Mouse (Mus musculus) intestine, embryonic 15.5 days (tissue): ENCODE data around the gene Fam53a. TPM values are rescaled to one million over a fixed set of nuclear protein-coding genes. Genes with fewer than 3 reads are reported as not detected.
A peak's percentile ranks its signal among the peaks of the same experiment; 100 is the strongest.

ENCODE experiments used
- ATAC-seq: fragments of 200-750 bp; cut with Nextera tagmentation; 2 replicates; pipeline ENCODE4 v1.8.0; 2017; ENCODE audit warnings: moderate TSS enrichment, moderate library complexity
- H3K27ac ChIP-seq: fragments of 300-500 bp; sonication (generic); 2 replicates; pipeline ENCODE4 v1.5.1; 2015; ENCODE audit warnings: mild to moderate bottlenecking, inconsistent platforms
- H3K27me3 ChIP-seq: fragments of 300-500 bp; sonication (generic); replicated peaks from 2 replicates; pipeline ENCODE4 v1.6.1; 2015; ENCODE audit warnings: inconsistent platforms
- H3K36me3 ChIP-seq: fragments of 300-500 bp; sonication (generic); 2 replicates; pipeline ENCODE4 v1.6.1; 2015; ENCODE audit warnings: inconsistent platforms
- H3K4me1 ChIP-seq: fragments of 300-500 bp; sonication (generic); replicated peaks from 2 replicates; pipeline ENCODE4 v1.6.1; 2015; ENCODE audit warnings: inconsistent platforms
- H3K4me2 ChIP-seq: fragments of 300-500 bp; sonication (generic); replicated peaks from 2 replicates; pipeline ENCODE4 v1.6.1; 2015; ENCODE audit warnings: mild to moderate bottlenecking, inconsistent platforms
- H3K4me3 ChIP-seq: fragments of 300-500 bp; sonication (generic); replicated peaks from 2 replicates; pipeline ENCODE4 v1.5.1; 2015; ENCODE audit warnings: inconsistent platforms
- H3K9ac ChIP-seq: fragments of 300-500 bp; sonication (generic); 2 replicates; pipeline ENCODE4 v1.6.1; 2015; ENCODE audit warnings: inconsistent platforms
- H3K9me3 ChIP-seq: fragments of 300-500 bp; sonication (generic); 2 replicates; pipeline ENCODE4 v1.6.1; 2016; ENCODE audit warnings: inconsistent platforms
- WGBS: fragments of 180-500 bp; shearing (Covaris S2); methylation state at CpG from one replicate; pipeline ENCODE4 v1.1.7; 2015; 5-methylcytosine and 5-hydroxymethylcytosine counted together
- polyA plus RNA-seq: library from polyadenylated mRNA; unstranded; fragments of >200 nt; fragmentation: Nextera tagmentation; extraction: Ambion mirVana; gene quantifications from 2 replicates; pipeline ENCODE4 v1.2.1, GENCODE M21; 2015

Gene Fam53a
- polyA plus RNA-seq, 1 experiment from 2014 or later, result 52.7 TPM

DNA sequence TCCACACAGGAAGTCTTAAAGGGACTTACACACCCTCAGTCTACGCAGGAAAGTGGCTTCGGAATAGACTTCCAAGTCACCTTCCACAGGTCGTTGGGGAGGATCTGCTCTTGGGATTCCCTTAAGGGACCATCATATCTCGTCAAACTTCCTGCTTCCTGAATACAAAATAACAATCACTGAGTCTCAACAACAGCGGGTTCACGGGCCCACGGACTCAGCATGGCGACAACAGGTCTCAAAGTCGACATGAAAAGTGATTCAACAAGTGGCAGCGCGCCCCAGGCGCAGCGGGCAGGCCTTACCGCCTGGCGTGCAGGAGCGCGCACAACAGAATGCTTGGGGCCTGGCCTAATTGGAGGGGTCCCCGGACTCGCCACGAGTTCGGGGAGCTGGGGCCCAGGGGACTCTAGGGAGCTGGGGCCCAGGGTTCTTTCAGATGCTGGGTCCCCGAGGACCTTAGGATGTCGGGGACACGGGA is 575 bp downstream of the Fam53a start:
- ATAC-seq, result no peak
- H3K4me1 ChIP-seq, result peaks cover 12% of the 10 kb centered on the region
- no peaks in the 10 kb centered on the region for H3K9me3 ChIP-seq
- no peaks in the 10 kb centered on the region for H3K36me3 ChIP-seq
- no peaks in the 10 kb centered on the region for H3K27me3 ChIP-seq
- H3K4me2 ChIP-seq, result peak overlapping the region; percentile 80
- H3K9ac ChIP-seq, result peak overlapping the region; percentile 87
- H3K27ac ChIP-seq, result peak overlapping the region; percentile 93
- under 1% methylated on average over 24 of the region's 24 CpGs for WGBS
- H3K4me3 ChIP-seq, result peak overlapping the region; percentile 85

DNA sequence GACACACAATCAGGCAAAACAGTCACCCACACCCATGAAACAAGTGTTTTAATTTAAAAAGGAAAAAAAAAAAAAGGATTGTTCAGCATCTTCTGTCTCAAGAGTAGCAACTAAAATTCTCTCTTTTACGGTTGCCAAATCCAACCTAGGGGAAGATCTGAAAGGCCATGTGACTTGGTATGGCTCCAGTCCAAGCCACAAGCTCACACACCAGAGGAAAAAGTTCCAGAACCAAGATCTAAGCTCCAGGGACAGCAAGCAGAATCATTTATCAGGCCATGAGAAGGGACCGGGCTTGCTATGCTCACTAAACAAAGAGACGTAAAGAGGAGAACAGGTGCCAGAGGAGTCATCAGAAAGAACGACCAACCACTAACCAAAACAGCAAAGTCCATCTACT is 1.5 kb downstream of the Fam53a start:
- Histone ChIP-seq H3K27ac (no peak overlapping the region), H3K9ac (no peak overlapping the region), H3K9me3 (no peaks in the 10 kb centered on the region), H3K36me3 (no peaks in the 10 kb centered on the region), H3K4me1 (peaks cover 12% of the 10 kb centered on the region), H3K27me3 (no peaks in the 10 kb centered on the region), H3K4me3 (peak overlapping the region; percentile 85; the same call in 1 of the 2 replicates), H3K4me2 (peak overlapping the region; percentile 80)
- no peak for ATAC-seq
- 29% methylated on average over 4 of the region's 4 CpGs for WGBS

DNA sequence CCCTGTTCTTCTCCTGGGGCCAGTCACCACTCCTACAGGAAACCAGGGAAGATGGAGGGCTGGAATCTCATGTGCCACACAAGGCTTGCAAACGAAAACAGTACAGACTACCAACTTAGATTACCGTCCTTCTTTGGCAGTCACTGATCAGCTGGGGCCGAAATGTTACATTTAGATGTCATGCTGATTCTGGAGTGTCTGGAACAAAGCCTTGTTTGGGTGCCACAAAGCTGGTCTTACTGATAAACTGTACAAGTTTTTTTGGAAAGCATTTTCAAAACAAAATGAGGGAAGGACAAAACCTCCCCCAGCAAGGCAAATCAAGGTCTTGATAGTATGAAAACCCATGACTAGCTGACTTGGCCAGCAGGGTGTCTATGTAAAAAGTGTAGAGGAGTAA is 5.7 kb downstream of the Fam53a start:
- Histone ChIP-seq H3K9me3 (no peaks in the 10 kb centered on the region), H3K27ac (no peak overlapping the region), H3K9ac (no peak overlapping the region), H3K4me2 (no peak overlapping the region), H3K36me3 (no peaks in the 10 kb centered on the region), H3K27me3 (no peaks in the 10 kb centered on the region), H3K4me3 (no peak overlapping the region), H3K4me1 (peaks cover 5% of the 10 kb centered on the region)
- WGBS, result 77% methylated on average over 3 of the region's 3 CpGs
- ATAC-seq, result no peak

DNA sequence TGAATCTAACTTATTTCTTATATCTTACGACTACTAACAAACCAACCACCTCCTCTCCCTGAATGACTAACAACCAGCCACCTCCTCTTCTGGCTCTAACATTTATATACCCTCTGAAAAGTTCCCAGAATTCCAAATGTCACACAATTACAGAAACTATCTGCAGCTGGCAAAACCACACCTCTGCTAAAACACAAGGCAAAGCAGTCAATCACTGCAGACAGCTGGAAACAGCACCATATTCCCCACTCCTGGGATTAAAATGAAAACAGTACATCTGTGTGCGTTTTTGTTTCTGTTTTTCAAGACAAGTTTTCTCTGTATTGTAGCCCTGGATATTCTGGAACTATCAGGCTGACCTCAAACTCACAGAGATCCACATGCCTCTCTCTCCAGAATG is 6.8 kb downstream of the Fam53a start:
- no peaks in the 10 kb centered on the region for H3K36me3 ChIP-seq
- no peak for ATAC-seq
- H3K9ac ChIP-seq, result no peak overlapping the region
- 90% methylated on average over 2 of the region's 2 CpGs for WGBS
- no peaks in the 10 kb centered on the region for H3K27me3 ChIP-seq
- 0 out of 2 replicates have a peak, but pooled peaks cover under 1% of the 10 kb centered on the region for H3K4me1 ChIP-seq
- H3K4me2 ChIP-seq, result no peak overlapping the region
- H3K4me3 ChIP-seq, result no peak overlapping the region
- no peaks in the 10 kb centered on the region for H3K9me3 ChIP-seq
- H3K27ac ChIP-seq, result no peak overlapping the region

DNA sequence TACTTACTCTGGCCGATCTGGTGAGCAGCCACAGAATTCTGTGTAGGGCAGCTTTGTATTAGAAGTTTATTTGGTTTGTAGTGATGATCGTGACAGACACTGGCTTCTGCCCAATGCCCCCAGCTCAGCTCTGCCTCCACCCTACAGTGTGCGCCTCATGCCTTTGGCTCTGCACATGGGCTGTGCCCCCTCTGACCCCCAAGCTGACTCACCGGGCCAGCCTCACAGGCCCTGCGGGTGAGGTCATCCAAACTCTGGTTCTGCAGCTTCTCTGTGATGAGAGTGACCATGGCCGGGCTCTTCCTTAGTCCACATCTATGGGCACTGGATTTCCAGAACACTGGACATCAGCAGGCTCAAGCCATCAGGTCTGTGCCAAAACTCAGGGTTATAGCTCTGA is 15.0 kb downstream of the Fam53a start:
- WGBS, result 89% methylated on average over 6 of the region's 6 CpGs
- Histone ChIP-seq H3K4me3 (no peak overlapping the region), H3K36me3 (peaks cover 17% of the 10 kb centered on the region), H3K27ac (no peak overlapping the region), H3K4me2 (no peak overlapping the region), H3K9ac (no peak overlapping the region), H3K4me1 (no peaks in the 10 kb centered on the region), H3K27me3 (no peaks in the 10 kb centered on the region), H3K9me3 (no peaks in the 10 kb centered on the region)
- no peak for ATAC-seq

DNA sequence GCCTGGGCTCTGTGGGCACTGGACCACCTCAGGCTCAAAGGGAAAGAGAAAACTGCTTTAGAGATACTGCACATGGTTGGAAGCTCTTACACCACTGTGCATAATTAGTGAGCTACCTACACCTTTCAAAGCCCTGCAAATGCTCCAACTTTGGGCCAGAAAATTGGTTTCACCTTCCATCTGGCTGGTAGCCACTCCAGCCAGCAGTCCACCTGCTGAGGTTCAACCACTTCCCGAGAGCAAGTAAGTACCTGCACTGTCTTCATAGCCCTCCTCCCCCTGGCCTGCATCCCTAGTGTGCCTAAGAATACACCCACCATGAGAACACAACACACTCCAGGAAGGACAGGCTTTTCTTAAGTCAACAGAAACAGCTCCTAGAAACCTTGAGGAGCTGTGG is 17.6 kb downstream of the Fam53a start:
- H3K4me3 ChIP-seq, result no peak overlapping the region
- H3K36me3 ChIP-seq, result peaks cover 31% of the 10 kb centered on the region
- no peak overlapping the region for H3K27ac ChIP-seq
- H3K4me2 ChIP-seq, result no peak overlapping the region
- no peaks in the 10 kb centered on the region for H3K9me3 ChIP-seq
- no peaks in the 10 kb centered on the region for H3K4me1 ChIP-seq
- H3K27me3 ChIP-seq, result no peaks in the 10 kb centered on the region
- no peak for ATAC-seq
- 84% methylated on average over 1 of the region's 1 CpGs for WGBS
- H3K9ac ChIP-seq, result no peak overlapping the region

DNA sequence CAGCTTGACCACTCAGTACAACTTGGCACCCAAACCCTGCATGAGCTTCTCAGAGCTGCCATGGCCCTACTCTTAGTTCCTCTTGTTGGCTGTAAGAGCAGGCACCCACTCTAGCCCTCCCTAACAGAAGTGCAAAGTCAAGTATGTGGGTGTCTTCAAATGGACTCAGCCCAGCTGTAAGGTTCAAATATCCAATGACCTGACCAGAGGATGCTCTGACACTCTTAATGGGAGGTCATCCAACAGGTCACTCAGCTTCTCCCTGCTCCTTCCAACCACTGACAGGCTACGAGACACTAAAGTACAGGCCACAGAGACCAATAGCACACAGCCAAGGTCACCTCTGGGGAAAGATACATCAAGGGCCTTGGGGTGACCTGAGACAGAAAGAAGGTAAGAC is 20.2 kb downstream of the Fam53a start:
- 93% methylated on average over 1 of the region's 1 CpGs for WGBS
- no peaks in the 10 kb centered on the region for H3K27me3 ChIP-seq
- no peaks in the 10 kb centered on the region for H3K4me1 ChIP-seq
- H3K9ac ChIP-seq, result no peak overlapping the region
- no peak for ATAC-seq
- no peak overlapping the region for H3K27ac ChIP-seq
- H3K36me3 ChIP-seq, result peaks cover 27% of the 10 kb centered on the region
- no peak overlapping the region for H3K4me2 ChIP-seq
- H3K9me3 ChIP-seq, result no peaks in the 10 kb centered on the region
- no peak overlapping the region for H3K4me3 ChIP-seq

DNA sequence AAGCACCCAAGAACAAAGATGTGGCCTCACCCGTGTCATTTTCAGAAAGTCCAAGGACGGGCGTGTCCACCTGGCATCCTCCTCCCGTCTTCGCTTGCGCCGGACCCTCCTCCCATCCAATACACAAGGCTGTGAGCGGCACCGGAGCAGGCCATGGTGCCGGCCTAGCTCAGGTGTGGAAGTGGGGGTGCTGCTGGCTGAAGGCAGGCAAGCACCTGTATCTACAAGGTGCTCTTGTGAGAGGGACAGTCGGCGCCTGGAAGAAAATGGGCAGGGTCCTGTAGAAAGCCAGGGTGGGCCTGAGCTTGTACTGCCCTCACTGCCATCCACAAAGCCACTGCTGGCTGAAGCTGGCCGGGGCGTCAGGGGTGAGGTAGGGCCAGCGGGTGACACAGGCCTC is 22.0 kb downstream of the Fam53a start:
- no peak overlapping the region for H3K4me2 ChIP-seq
- no peaks in the 10 kb centered on the region for H3K27me3 ChIP-seq
- H3K9ac ChIP-seq, result no peak overlapping the region
- H3K36me3 ChIP-seq, result peaks cover 23% of the 10 kb centered on the region
- no peak overlapping the region for H3K27ac ChIP-seq
- no peaks in the 10 kb centered on the region for H3K4me1 ChIP-seq
- H3K9me3 ChIP-seq, result no peaks in the 10 kb centered on the region
- no peak overlapping the region for H3K4me3 ChIP-seq
- ATAC-seq, result no peak
- 94% methylated on average over 15 of the region's 15 CpGs for WGBS

DNA sequence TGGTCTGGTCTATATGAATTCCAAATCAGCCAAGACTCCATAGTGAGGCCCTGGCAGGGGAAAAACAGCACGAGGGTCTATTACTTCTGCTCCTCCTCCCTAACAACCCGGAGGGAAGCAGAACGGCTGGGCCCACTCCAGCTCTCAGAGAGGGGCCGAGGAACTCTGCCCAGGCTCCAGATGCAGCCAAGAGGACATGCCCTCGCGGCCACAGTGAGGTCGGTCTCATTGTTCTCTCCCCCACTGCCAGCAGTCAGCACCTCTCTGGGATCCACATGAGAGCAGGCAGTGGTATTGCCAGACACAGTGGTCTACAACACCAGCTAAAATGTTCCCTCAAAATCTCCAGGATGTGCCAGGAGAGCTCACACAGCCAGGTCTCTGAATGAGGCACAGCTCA is 22.8 kb downstream of the Fam53a start:
- no peak overlapping the region for H3K4me3 ChIP-seq
- no peaks in the 10 kb centered on the region for H3K27me3 ChIP-seq
- no peak overlapping the region for H3K9ac ChIP-seq
- peaks cover 18% of the 10 kb centered on the region for H3K36me3 ChIP-seq
- no peak overlapping the region for H3K4me2 ChIP-seq
- WGBS, result 82% methylated on average over 7 of the region's 7 CpGs
- no peaks in the 10 kb centered on the region for H3K9me3 ChIP-seq
- H3K4me1 ChIP-seq, result no peaks in the 10 kb centered on the region
- no peak overlapping the region for H3K27ac ChIP-seq
- no peak for ATAC-seq

DNA sequence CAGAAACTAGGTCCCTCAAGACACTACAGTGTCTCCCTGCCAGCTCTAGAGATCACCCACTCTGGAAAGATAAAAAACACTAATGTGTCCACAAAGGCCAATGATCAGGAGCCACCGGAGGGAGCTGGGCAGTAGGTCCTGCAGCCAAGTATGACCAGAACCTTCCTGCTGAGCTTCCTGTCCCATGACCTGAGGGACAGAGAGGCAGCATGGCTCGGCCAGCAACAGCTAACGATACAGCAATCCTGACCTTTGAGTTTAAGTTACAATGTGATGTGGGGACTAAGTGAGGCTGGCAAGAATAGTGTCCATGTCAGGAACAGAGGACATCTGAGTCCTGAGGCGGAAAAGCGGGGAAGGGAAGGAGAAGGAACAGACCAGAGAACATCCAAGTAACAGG is 24.1 kb downstream of the Fam53a start:
- Histone ChIP-seq H3K9ac (no peak overlapping the region), H3K4me1 (no peaks in the 10 kb centered on the region), H3K27ac (no peak overlapping the region), H3K9me3 (no peaks in the 10 kb centered on the region), H3K36me3 (peaks cover 18% of the 10 kb centered on the region), H3K27me3 (no peaks in the 10 kb centered on the region), H3K4me3 (no peak overlapping the region), H3K4me2 (no peak overlapping the region)
- 80% methylated on average over 5 of the region's 5 CpGs for WGBS
- ATAC-seq, result no peak

DNA sequence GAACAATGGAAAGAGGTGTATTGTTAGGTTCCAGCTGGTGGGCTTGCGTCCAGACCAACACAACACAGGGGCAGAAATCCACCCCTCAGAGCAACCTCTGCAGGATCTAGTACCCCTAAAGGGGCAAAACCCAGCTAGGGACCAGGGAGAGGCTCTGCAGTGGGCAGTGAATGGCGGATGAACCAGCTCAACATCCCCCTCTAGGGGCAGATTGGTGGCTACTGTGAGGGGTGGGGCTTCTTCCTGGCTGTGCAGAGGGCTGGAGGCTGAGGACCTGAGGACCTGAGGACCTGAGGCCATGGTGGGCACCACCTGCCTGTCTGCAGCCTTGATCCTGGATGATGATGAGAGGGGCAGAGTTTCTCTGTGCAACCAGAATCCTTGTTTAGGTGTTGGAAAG is 35.8 kb downstream of the Fam53a start:
- Histone ChIP-seq H3K9ac (no peak overlapping the region), H3K4me2 (no peak overlapping the region), H3K27me3 (no peaks in the 10 kb centered on the region), H3K36me3 (no peaks in the 10 kb centered on the region), H3K4me3 (no peak overlapping the region), H3K4me1 (no peaks in the 10 kb centered on the region), H3K27ac (no peak overlapping the region), H3K9me3 (no peaks in the 10 kb centered on the region)
- 27% methylated on average over 2 of the region's 2 CpGs for WGBS
- ATAC-seq, result no peak

DNA sequence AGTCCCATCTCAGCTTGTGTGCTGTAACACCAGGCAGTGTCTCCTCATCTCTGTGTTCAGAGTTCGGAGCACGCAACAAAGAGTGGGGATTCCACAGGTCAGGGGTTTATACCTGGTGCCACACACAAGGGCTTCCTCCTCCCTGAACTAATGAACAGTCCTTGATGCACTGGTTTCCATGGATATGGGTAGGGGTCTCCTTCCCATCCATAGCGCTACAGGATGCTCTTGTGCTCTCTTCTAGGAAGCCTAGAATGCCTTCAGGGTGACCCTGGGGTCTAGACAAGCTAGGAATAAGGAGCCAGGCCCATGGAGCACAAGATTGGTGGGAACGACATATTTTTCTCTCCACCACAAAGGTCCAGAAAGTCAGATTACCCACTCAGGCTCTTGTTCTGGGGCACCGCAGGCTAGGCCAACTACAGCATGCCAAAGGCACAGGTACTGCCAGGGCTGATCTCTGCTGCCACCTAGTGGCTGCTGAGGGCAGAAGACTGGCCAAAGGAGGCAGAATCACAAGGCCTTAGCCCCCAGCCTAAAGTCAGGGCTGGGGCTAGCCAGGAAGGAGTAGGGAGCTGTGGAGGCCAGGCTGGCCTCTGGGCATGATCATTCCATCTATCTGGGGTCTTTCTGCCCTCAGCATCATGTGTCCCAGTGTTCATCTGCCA is 40.1 kb downstream of the Fam53a start:
- Histone ChIP-seq H3K4me1 (no peaks in the 10 kb centered on the region), H3K4me2 (no peak overlapping the region), H3K27ac (no peak overlapping the region), H3K36me3 (no peaks in the 10 kb centered on the region), H3K9ac (no peak overlapping the region), H3K4me3 (no peak overlapping the region), H3K27me3 (no peaks in the 10 kb centered on the region), H3K9me3 (no peaks in the 10 kb centered on the region)
- no peak for ATAC-seq
- 70% methylated on average over 5 of the region's 5 CpGs for WGBS

DNA sequence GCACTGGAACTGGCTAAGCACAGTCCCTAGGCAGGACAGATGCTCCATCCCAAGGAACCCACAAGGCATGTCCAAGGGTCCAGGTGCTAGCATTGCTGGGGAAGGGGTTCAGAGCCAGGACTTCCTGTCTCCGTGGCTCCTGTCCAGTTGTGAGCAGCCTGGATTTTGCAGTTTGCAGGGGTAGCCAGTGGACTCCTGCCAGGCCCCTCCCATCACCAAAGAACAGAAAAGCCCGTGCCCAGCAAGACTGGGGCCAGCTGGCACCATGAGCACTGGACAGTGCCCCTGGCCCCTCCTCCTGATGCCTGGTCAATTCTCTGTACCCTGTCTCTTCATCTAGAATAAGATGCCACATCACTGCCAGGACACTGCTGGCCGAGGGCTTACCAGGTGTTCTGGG is 41.4 kb downstream of the Fam53a start:
- no peaks in the 10 kb centered on the region for H3K27me3 ChIP-seq
- H3K4me2 ChIP-seq, result no peak overlapping the region
- no peaks in the 10 kb centered on the region for H3K9me3 ChIP-seq
- ATAC-seq, result no peak
- WGBS, result 63% methylated on average over 3 of the region's 3 CpGs
- H3K4me3 ChIP-seq, result no peak overlapping the region
- no peak overlapping the region for H3K9ac ChIP-seq
- no peaks in the 10 kb centered on the region for H3K4me1 ChIP-seq
- H3K27ac ChIP-seq, result no peak overlapping the region
- H3K36me3 ChIP-seq, result no peaks in the 10 kb centered on the region
